Mouse (Mus musculus): ENCODE results near the gene Zfp341. TPM values are rescaled to one million over a fixed set of nuclear protein-coding genes. Genes with fewer than 3 reads are reported as not detected.

The Zfp341 gene
- polyA plus RNA-seq, 1 experiment from 2014 or later: 2.1 TPM

GRCm38 (mm10) chr2:154571976-154572375 is 41.1 kb upstream of the Zfp341 start:
- peaks cover 49% of the 10 kb centered on the region for H3K4me1 ChIP-seq (replicated peaks)

GRCm38 (mm10) chr2:154572996-154573395 is 40.1 kb upstream of the Zfp341 start:
- no peak overlapping the region for H3K9ac ChIP-seq (replicated peaks)
- WGBS: 70% methylated on average over 3 of the region's 3 CpGs
- H3K36me3 ChIP-seq: no peaks in the 10 kb centered on the region
- no peak overlapping the region for H3K4me3 ChIP-seq (replicated peaks)
- H3K4me2 ChIP-seq (replicated peaks): no peak overlapping the region
- no peak for ATAC-seq
- H3K4me1 ChIP-seq (replicated peaks): peaks cover 49% of the 10 kb centered on the region
- no peak overlapping the region for H3K27ac ChIP-seq
- no peaks in the 10 kb centered on the region for H3K9me3 ChIP-seq
- no peaks in the 10 kb centered on the region for H3K27me3 ChIP-seq

More at GRCm38 (mm10) chr2:154571976-154572375, 41.1 kb upstream of the Zfp341 start:
- Histone ChIP-seq H3K9ac (replicated peaks) (0 out of 2 replicates have a peak overlapping the region, but pooled peaks have one; percentile 19), H3K36me3 (no peaks in the 10 kb centered on the region), H3K4me2 (replicated peaks) (no peak overlapping the region), H3K27me3 (no peaks in the 10 kb centered on the region), H3K4me3 (replicated peaks) (no peak overlapping the region), H3K27ac (no peak overlapping the region), H3K9me3 (no peaks in the 10 kb centered on the region)
- 81% methylated on average over 8 of the region's 8 CpGs for WGBS
- no peak for ATAC-seq

GRCm38 (mm10) chr2:154574271-154574670 is 38.8 kb upstream of the Zfp341 start:
- WGBS: 46% methylated on average over 7 of the region's 7 CpGs
- Histone ChIP-seq H3K4me1 (replicated peaks) (peaks cover 37% of the 10 kb centered on the region), H3K27me3 (no peaks in the 10 kb centered on the region), H3K36me3 (no peaks in the 10 kb centered on the region), H3K4me2 (replicated peaks) (no peak overlapping the region), H3K9ac (replicated peaks) (no peak overlapping the region), H3K4me3 (replicated peaks) (no peak overlapping the region), H3K9me3 (no peaks in the 10 kb centered on the region), H3K27ac (0 out of 2 replicates have a peak overlapping the region, but pooled peaks have one; percentile 2)
- ATAC-seq: no peak

- peaks cover 27% of the 10 kb centered on the region for H3K4me1 ChIP-seq (replicated peaks)
- H3K9me3 ChIP-seq: no peaks in the 10 kb centered on the region
- H3K27me3 ChIP-seq: no peaks in the 10 kb centered on the region
- H3K27ac ChIP-seq: peak overlapping the region; percentile 76
- 0 out of 2 replicates have a peak overlapping the region, but pooled peaks have one; percentile 42 for H3K9ac ChIP-seq (replicated peaks)
- H3K36me3 ChIP-seq: no peaks in the 10 kb centered on the region
- WGBS: 18% methylated on average over 12 of the region's 12 CpGs
- ATAC-seq: peak; percentile 85
- H3K4me2 ChIP-seq (replicated peaks): no peak overlapping the region
- no peak overlapping the region for H3K4me3 ChIP-seq (replicated peaks)
Measured at GRCm38 (mm10) chr2:154576876-154577743, 36.0 kb upstream of the Zfp341 start.

DNA sequence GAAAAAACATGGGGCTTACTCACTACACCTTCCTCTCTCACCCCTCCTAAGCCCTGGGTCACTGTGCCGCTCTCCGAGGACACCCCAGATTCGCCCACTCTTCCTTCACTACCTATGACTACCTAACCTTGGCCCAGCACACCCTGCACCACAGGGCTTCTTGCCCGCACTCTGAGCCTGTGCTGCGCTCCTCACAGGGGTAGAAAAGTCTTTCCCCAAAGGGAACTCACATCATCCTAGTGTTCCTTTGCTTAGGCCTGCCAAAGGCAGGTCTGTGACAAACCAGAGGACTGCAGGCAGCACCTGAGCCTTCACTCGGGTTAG is 35.4 kb upstream of the Zfp341 start:
- H3K4me3 ChIP-seq (replicated peaks): no peak overlapping the region
- no peaks in the 10 kb centered on the region for H3K27me3 ChIP-seq
- peak overlapping the region; percentile 76 for H3K27ac ChIP-seq
- no peaks in the 10 kb centered on the region for H3K36me3 ChIP-seq
- no peaks in the 10 kb centered on the region for H3K9me3 ChIP-seq
- no peak overlapping the region for H3K4me2 ChIP-seq (replicated peaks)
- 44% methylated on average over 6 of the region's 6 CpGs for WGBS
- peaks cover 27% of the 10 kb centered on the region for H3K4me1 ChIP-seq (replicated peaks)
- H3K9ac ChIP-seq (replicated peaks): no peak overlapping the region
- ATAC-seq: peak; percentile 53; the same call in 1 of the 2 replicates

- Histone ChIP-seq H3K27me3 (no peaks in the 10 kb centered on the region), H3K36me3 (no peaks in the 10 kb centered on the region), H3K9ac (replicated peaks) (no peak overlapping the region), H3K9me3 (no peaks in the 10 kb centered on the region), H3K4me2 (replicated peaks) (no peak overlapping the region), H3K4me1 (replicated peaks) (peaks cover 44% of the 10 kb centered on the region), H3K4me3 (replicated peaks) (no peak overlapping the region), H3K27ac (no peak overlapping the region)
- no peak for ATAC-seq
- 77% methylated on average over 8 of the region's 8 CpGs for WGBS
Measured at GRCm38 (mm10) chr2:154580586-154580985, 32.5 kb upstream of the Zfp341 start.

- Histone ChIP-seq H3K36me3 (no peaks in the 10 kb centered on the region), H3K27me3 (no peaks in the 10 kb centered on the region), H3K9ac (replicated peaks) (no peak overlapping the region), H3K4me1 (replicated peaks) (peaks cover 44% of the 10 kb centered on the region), H3K9me3 (no peaks in the 10 kb centered on the region), H3K4me2 (replicated peaks) (no peak overlapping the region), H3K4me3 (replicated peaks) (no peak overlapping the region), H3K27ac (no peak overlapping the region)
- ATAC-seq: no peak
- WGBS: 100% methylated on average over 1 of the region's 1 CpGs
Measured at GRCm38 (mm10) chr2:154581421-154581820, 31.7 kb upstream of the Zfp341 start.

DNA sequence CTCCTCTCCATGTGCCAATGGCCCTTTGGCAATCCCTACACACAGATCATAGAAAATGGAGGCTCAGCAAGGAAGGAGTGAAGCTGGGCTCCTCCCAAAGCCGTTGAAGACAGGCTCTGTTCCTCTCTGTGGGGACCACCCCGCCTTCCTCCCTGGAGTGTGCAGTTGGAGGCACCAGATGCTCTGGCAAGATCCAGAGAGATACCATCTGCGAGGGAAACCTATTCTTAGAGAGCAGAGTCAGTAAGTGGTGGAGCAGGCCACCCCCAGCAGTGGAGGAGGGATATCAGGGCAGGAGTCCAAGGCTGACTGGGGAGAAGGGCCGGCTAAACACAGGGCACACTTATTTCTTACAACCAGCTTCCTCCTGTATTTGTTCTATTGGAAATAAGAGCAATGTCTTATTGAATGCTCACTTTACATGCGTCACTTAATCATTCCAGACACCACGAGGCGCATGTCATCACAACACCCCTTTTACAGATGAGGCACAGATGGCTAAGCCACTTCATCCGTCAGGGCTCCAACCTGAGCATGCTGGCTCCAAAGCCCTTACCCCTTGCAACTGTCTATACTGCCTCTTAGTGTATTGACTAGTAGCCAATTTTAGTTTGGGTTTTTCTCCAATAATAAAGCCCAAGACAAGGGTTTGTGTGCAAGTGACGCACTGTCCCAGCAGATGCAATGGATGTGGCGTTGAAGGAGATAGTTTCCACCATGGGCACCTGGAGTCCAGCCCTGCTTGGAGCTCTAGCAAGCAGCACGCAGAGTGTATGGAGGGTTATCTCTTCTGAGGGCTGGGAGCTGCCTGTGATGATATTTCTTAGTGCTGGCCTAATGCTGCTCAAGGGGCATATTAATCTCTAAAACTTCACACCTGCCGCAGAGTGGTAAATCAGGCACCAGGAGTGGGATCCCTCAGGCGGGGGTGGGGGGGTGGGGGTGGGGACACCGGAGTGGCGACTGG is 28.9 kb upstream of the Zfp341 start:
- Histone ChIP-seq H3K9ac (replicated peaks) (no peak overlapping the region), H3K27me3 (no peaks in the 10 kb centered on the region), H3K9me3 (no peaks in the 10 kb centered on the region), H3K4me2 (replicated peaks) (no peak overlapping the region), H3K4me3 (replicated peaks) (no peak overlapping the region), H3K4me1 (replicated peaks) (peaks cover 28% of the 10 kb centered on the region), H3K27ac (peak overlapping the region; percentile 49; the same call in 1 of the 2 replicates), H3K36me3 (0 out of 2 replicates have a peak, but pooled peaks cover 3% of the 10 kb centered on the region)
- WGBS: 57% methylated on average over 15 of the region's 15 CpGs
- peak; percentile 72 for ATAC-seq

- Histone ChIP-seq H3K4me3 (replicated peaks) (no peak overlapping the region), H3K9ac (replicated peaks) (no peak overlapping the region), H3K4me2 (replicated peaks) (no peak overlapping the region), H3K27me3 (no peaks in the 10 kb centered on the region), H3K4me1 (replicated peaks) (peaks cover 28% of the 10 kb centered on the region), H3K27ac (no peak overlapping the region), H3K36me3 (0 out of 2 replicates have a peak, but pooled peaks cover 3% of the 10 kb centered on the region), H3K9me3 (no peaks in the 10 kb centered on the region)
- WGBS: 71% methylated on average over 17 of the region's 17 CpGs
- no peak for ATAC-seq
Measured at GRCm38 (mm10) chr2:154584931-154585601, 28.0 kb upstream of the Zfp341 start.

GRCm38 (mm10) chr2:154586405-154586804 is 26.7 kb upstream of the Zfp341 start:
- Histone ChIP-seq H3K36me3 (0 out of 2 replicates have a peak, but pooled peaks cover 3% of the 10 kb centered on the region), H3K27ac (no peak overlapping the region), H3K4me3 (replicated peaks) (no peak overlapping the region), H3K4me1 (replicated peaks) (peaks cover 24% of the 10 kb centered on the region), H3K9ac (replicated peaks) (no peak overlapping the region), H3K27me3 (no peaks in the 10 kb centered on the region), H3K4me2 (replicated peaks) (no peak overlapping the region), H3K9me3 (no peaks in the 10 kb centered on the region)
- 69% methylated on average over 5 of the region's 5 CpGs for WGBS
- no peak for ATAC-seq

DNA sequence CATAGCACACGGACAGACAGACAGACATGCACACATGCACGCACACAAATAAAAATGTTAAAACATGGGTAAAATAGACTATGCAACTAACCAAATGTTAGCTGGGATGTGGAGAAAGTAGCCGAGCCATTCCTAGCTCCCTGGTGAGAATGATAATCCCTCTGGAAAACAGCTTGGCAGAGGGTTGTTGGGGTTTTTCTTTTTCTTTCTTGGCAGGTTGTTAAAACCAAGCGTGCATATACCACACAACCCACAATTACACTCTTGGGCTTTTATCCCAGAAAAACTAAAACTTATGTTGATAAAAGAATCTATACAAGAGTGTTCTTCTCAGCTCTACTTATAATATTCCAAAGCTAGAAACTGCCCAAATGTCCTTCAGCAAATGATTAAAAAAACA is 24.0 kb upstream of the Zfp341 start:
- Histone ChIP-seq H3K9ac (replicated peaks) (no peak overlapping the region), H3K36me3 (peaks cover 9% of the 10 kb centered on the region; the same call in 1 of the 2 replicates), H3K4me2 (replicated peaks) (no peak overlapping the region), H3K27ac (no peak overlapping the region), H3K9me3 (no peaks in the 10 kb centered on the region), H3K27me3 (no peaks in the 10 kb centered on the region), H3K4me3 (replicated peaks) (no peak overlapping the region), H3K4me1 (replicated peaks) (peaks cover 20% of the 10 kb centered on the region)
- WGBS: 73% methylated on average over 4 of the region's 4 CpGs
- no peak for ATAC-seq

All from midbrain, embryonic 13.5 days (tissue).